Mouse (Mus musculus): ENCODE measurements around the gene Tmem263. TPM values are rescaled to one million over a fixed set of nuclear protein-coding genes. Genes with fewer than 3 reads are reported as not detected.

Tmem263 gene
- total RNA-seq, 2 experiments from 2014 or later: 14.8 to 16.0 TPM

GRCm38 (mm10) chr10:85165306-85165705, 62.9 kb downstream of the Tmem263 start:
- DNase-seq: no peak
- intact Hi-C loops (cut with DNase I): no loop called here

Other genes starting within 250 kb of the Tmem263 start
- gene Ric8b, start 185.0 kb upstream of the Tmem263 start, total RNA-seq (2021): 10 to 100 TPM; 35.5 to 40.9 TPM
- gene Fhl4, start 132 bp upstream of the Tmem263 start, total RNA-seq (2021): under 1 TPM; 0.35 to 0.61 TPM
- gene Mterf2, start 25.4 kb downstream of the Tmem263 start, total RNA-seq (2021): 10 to 100 TPM; 19.1 to 20.6 TPM
- gene Cry1, start 82.4 kb downstream of the Tmem263 start, total RNA-seq (2021): 10 to 100 TPM in 1 of 2 experiments, 1 to 10 TPM in 1; 9.0 to 11.3 TPM